Mouse (Mus musculus): ENCODE results near the gene Fam129c.

DNA sequence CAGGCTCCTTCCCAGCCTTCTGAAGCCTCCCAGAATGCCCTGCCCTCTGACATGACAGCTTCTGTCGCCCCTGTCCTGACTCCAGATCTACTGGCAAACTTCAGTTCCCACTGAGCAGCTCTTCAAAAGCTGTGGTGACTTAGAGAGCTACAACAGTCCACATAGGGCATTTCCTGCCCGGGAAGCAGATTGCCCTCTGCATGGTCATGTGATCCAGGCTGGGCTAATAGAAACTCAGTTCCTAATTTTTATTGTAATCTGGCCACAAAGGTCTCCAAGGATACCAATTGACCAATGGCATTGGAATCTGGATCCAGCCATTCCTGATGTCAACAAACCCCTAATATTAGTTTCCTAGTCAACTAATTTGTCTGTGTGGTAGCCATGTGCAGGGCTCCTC lies 34.4 kb downstream of the Fam129c start:
- TF ChIP-seq CTCF (IDR thresholded peaks at IDR 0.05; ENCODE audit: low read depth) (no peak), EP300 (IDR thresholded peaks at IDR 0.05; ENCODE audit: low read depth) (no peak)
